Mouse (Mus musculus) layer of hippocampus, adult 9-11 months (tissue): ENCODE measurements around the gene Bfsp1.
A peak's percentile ranks its signal among the peaks of the same experiment; 100 is the strongest.

Experiments
- DNase-seq: peaks from one replicate; pipeline ENCODE4 v3.0.0; 2022

Bfsp1 gene

DNA sequence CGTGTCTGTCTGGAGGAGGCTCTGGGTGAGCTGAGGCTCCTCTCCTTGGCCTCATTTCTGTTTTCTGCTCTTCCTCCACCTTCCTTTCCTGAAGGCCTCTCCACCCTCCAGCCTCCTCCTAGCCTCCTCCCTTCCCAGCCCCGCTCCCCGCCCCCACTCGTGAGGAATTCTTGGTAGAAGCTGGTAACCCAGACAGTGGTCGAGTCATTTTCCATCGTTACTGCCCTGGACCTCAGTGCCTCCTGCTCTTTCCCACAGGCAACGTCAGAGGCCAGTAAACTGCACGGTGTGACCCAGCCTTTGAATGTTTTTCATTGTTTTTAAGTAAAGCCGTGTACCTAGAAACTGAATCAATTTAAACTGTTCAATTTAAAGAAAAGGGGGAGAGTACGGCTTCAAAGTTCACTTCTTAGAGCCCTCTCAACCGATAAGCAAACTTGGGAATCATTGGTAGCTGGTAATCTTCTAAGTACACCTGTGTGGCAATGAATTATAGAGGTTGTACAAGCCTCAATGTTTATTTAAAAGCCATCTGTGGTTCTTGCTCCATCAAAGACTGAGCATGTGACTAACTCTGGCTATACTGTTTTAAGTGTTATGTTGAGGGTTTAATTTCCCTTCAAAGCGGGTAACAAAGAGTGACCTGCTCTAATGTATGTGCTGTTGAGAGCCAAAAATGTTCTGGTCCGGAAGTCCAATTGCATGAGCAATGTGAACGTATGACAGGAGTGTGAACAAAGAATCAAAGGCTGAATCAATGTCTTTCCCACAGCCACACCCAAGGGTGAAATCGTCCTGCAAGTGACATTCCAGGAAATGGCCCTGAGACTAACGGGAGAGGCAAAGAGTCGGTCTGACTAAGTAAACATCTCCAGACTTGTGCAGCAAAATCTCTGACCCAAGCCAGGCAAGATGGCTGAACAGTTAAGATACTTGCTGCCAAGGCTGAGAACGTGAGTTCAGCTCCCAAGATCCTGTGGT is 10.4 kb downstream of the Bfsp1 start:
- no peak for DNase-seq

DNA sequence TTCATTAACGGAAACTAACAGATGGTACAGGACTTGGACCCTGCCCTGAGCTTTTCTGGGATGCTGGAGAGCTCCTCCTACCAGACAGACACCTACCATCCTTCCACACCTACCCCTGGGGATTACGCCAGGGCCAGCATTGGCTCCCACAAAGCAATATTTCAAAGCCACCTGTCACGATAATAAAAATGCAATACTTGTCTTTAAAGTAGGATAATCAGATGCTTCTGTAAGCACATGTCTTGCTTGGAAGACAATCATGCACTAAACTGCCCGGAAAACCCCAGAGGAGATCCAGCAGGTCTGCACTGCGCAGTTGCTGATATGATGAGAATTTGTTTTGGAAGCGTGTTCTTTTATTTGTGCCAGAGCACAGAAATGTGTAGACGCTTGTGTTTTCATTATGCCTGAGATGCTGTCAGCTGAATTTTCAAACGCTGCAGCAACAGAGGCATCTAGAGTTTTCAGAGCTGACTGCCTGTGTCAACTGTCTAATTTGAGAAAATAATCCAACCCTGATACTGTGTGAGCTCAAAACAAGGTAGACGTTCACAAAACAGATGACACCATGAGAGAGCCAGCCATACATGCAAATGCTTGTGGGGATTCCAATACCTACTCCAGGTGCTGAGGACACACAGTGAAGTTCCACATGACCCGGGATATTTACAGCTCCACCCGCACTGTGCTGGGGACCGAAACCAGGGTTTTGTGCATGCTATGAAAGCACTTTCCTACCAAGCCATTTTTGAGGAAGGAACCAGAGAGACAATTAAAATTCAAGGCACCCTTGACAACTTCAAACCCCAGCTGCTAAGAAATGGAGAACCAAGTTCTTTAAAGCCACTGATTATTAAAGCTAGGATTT is 11.4 kb downstream of the Bfsp1 start:
- peak; percentile 47 for DNase-seq

DNA sequence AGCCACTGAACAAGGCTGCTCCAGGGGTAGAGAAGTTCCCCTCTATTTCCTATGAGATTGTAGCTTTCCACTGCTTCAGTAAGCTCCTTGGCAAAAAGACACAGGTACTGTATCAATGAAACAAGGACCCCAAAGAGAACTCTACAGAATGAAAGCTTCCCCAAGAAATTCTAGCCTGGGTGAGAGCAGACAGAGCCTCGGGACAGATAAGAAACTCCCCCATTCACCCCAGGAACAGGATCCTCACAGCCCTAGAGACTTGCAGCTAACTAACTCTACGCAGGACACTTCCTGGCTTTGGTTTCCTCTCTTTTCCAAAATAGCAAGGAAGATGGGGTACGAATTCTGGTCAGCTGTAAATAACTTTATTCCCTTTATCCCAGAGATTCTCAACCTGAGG is 15.7 kb downstream of the Bfsp1 start:
- DNase-seq, result no peak

DNA sequence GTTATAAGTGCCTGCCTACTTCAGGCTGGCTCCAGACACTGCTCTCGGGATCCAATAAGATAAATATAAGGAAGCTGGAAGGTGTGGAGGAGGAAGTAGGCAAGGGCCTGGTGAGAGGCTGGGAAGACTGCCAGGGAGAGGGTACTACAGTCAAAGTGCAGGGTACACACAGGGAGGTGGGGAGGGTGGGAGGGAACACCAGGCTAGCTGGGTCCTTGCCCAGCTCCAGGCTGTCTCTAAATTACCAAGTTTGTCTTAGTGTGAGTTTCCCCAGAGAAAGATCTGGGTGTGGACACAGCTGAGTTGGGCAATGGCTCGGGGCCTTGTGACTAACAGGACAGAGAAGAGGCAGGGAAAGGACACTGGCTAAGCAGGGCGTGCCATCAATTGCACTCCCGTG is 16.2 kb downstream of the Bfsp1 start:
- DNase-seq, result no peak

DNA sequence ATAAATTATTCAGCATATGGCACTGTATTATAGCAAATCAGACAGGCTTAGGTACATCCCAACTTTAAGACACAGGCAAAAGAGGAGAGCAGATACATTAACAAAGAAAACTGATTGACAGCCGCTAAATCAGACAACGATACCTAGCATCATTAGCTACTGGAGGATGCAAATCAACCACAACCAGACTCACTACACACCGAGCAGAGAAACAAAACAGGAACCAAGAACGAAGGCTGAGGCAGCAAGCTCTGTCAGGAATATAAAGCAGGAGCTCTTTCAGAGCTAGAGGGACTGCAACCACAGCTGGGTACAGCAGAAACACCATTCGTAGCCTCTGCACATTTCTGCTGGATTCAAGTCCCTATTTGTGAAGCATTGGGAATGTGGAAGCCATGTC is 18.2 kb downstream of the Bfsp1 start:
- no peak for DNase-seq

DNA sequence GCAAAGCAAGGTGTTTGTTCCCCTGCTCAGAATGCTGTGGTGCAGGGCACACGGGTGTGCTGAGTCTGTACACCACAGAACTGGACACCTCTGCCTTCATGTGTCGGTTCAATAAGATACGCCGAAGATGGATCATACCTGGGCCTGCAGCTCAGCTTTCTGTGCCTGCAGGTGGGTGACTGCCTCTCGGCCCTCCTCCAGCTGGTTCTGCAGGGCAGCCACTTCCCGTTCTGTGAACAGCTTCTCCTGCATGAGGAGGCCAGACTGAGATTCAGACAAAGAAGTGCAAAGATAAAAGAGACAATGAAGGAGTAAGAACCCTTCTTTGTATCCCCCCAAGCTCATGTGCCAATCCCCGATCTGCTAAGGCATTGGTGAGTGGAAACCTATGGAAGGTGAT is 21.4 kb downstream of the Bfsp1 start:
- no peak for DNase-seq

DNA sequence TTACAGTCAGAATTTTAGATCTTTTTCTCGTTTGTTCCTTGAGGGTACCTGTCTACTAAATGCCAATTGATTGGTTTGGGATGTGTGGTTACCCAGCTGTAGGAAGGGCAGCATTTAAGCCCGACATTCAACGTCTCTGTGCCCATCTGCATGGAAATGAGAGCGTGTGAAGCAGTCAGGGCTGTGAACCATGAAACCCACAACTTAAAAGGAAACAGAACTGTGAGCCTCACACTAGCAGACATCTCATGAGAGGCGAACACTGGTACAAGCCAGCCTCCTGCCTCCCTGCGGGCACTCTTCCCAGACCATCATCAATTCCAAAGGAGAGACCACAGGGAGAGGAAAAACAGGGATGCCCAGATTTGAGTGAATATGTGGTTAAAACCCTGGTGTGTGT is 22.1 kb downstream of the Bfsp1 start:
- DNase-seq, result no peak

DNA sequence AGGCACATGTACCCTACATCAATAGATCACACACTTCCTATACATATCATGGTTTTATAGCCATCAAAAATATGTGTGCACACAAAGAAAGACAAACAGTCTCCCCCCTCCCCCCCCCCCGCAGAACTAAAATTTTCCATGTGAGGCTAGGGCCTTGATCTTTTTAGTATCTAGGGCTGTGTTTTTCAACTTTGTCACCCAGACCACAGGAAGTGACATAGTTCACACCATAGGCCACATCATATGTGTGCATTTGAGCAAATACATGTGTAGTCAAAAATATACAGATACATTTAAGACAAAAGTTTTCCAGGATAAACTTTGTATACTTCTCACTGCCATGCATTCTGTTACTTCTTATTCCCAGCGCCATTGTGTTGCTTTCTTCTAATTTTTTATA is 23.5 kb downstream of the Bfsp1 start:
- DNase-seq, result no peak

DNA sequence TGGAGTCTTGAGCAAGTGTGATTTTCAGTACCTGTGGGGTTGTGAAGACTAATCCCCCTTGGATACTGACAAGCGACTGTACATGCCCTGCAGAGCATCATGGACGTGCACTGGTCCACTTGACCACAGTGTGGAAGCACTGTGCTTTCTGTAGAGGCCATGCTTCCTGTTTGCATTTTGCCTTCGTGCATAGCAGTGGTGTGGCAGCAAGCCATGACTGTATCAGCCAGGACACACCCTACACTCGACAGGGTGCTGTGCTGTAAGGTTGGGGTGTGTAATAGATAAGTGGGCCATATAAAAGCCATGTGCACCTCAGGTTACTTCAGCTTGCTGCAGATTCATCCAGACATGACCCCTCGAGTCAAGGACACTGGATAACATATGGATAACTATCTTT is 24.3 kb downstream of the Bfsp1 start:
- no peak for DNase-seq

DNA sequence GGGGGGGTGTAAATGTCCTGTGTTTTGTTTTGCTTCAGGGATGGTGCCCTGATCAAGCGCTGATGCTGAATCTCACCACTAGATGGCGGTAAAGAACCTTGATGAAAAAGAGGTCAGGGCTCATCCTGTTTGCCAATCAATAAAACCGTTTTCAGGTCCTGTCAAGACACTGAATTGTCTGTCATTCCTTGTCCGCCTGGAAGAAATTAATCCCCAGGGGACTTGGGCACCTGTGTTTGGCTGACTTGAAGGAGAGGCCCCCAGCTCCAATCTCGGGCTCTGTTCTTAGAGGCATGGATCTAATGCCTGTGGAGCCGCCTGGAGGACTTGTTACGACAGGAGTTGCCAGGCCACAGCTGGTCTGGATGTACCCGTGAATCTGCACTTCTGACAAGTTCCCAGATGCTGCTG is 25.7 kb downstream of the Bfsp1 start:
- peak; percentile 75 for DNase-seq

DNA sequence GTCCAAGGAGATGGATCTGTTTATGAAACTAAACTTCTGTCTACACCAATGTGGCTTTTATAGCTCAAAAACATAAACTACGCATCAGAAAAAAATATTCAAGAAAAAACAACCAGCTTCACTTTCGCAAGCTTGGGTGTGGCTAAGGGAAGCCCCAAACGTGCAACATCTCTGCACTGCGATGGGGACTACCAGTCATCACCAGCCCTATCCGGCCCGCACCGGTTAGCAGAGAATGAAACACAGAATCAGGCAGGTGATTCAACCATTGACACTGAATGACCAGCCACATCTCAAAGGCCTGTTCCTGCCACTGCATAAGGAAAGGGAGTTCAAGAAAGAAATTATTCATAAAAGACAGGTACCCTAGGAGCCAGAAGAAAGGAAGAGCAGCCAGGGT is 27.2 kb downstream of the Bfsp1 start:
- no peak for DNase-seq

DNA sequence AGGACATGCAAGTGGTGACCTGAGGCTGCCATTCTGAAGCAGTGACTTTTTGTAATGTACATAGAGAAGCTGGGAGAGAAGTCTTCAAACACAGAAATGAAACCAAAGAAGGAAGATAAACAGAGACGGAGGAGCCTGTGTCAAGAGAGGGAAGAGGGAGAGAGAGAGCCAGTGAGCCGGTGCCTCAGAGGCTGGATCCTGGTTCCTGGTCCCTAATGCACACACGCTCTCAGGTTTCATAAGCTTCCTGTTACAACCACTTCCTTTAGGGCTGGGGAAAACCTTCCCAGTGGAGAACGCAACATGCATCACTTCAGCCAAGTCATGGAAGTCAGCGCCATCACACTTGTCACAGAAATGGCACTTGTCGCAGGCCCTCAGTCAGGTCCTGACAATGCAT is 28.9 kb downstream of the Bfsp1 start:
- no peak for DNase-seq

DNA sequence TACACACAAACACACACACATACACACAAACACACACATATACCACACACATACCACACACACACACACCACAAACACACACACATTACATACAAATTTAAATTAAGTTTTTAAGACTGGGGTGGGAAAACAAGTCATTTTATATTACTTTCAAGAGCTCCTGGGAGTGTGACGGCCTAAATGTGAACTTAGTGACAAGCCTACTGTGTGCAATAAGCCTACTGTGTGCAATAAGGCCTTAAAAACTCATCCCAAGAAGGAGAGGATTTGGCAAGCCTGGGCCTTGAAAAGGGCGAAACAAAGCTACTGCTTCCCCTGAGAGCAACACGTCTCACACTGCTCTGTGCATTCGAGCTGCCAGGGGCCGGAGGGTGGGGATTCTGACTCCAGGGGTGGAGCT is 30.3 kb downstream of the Bfsp1 start:
- no peak for DNase-seq

DNA sequence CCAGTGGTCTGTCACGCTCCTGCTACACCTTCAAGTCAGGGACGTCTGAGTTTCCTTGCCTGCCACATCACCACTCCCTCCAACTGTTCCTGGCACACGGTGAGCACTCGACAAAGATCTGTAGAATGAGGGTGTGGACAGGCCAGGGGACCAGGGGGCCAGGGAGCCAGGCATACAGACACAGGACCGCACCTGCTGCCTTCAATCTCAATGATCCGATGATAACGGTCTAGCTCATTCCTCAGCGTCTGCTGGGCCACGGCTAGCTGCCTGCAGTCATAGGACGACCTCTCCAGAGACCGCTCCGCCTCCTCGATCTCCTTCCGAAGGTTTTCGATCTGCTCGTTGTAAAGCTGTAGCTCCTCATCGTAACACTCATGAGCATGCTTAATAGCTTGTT is 31.3 kb downstream of the Bfsp1 start:
- DNase-seq, result no peak

DNA sequence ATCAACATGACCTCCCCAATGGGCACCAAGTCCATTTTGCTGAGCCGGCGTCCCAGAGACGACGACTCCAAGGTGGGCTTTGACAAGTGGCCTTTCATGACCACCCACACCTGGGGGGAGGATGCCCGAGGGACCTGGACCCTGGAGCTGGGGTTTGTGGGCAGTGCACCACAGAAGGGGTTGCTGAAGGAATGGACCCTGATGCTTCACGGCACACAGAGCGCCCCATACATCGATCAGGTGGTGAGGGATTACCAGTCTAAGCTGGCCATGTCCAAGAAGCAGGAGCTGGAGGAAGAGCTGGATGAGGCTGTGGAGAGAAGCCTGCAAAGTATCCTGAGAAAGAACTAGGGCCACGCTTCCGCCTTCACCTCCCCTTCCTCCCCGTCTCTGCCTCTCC is 49.5 kb downstream of the Bfsp1 start:
- no peak for DNase-seq

DNA sequence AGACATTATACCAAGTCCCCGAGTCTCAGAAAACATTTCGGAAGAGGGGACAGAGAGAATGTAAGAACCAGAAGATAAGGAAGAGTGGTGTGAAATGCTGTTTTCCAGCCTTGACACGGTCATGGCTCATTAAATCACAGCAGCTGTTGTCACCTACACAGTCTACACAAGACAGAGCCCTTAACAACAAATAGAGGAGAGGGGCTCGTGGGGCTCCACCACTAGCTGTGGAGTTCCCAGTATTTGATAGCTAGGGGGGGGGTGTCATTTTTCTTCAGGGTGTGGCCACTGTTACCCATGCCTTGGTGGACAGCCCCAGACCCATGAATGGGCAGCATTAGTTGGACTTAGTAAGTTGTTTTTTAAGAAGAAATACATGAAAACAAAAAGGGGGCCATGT is 50.7 kb downstream of the Bfsp1 start:
- DNase-seq, result no peak

DNA sequence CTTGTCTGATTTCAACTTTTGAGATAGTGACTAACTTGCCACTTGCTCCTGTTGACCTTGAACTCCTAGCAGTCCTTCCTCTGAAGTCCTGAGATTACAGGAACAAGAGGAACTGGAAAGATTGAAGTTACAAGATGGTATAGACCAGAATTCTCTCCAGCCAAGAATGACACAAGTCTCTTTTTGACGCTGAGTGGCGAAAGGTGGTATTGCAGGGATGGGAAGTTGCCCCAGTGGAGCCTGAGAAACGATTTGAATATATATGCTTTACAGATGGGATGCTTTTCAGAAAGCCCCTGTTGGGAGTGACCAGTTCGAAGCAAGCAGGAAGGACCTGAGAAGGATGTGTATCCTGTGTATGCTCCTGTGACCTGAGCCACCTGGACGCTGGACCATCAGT is 54.2 kb downstream of the Bfsp1 start:
- DNase-seq, result no peak

DNA sequence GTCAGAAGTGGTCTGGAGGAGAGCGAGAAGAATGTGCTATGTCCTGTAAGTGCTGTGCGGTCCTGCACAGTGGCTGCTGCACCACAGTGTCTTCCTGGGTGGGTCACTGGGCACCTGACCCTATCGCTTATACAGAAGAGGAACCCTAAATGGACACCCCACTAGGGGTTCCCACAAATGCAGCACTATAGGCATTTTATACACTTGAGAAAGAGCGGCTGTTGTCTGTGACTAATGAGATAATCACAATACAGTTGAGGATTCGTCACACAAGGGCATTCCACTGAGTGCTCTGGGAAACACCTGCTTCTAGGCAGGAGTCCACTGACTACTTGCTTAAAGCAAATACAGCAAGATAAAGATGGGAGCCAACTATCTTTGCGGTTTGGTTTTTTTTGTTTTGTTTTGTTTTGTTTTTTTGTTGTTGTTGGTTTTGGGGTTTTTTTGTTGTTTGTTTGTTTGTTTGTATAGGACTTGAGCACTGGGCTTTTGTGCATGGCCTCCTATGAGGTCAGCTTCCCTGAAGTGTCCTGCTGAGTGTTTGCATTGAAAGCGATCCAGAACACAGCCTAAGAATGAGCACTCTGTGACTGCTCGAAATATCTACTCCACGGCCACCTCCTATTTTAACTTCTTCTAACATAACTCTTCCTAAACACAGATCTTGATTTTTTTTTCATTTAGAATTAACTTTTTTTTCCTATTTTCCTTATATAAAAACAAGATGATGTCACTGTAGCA is 55.9 kb downstream of the Bfsp1 start:
- no peak for DNase-seq

DNA sequence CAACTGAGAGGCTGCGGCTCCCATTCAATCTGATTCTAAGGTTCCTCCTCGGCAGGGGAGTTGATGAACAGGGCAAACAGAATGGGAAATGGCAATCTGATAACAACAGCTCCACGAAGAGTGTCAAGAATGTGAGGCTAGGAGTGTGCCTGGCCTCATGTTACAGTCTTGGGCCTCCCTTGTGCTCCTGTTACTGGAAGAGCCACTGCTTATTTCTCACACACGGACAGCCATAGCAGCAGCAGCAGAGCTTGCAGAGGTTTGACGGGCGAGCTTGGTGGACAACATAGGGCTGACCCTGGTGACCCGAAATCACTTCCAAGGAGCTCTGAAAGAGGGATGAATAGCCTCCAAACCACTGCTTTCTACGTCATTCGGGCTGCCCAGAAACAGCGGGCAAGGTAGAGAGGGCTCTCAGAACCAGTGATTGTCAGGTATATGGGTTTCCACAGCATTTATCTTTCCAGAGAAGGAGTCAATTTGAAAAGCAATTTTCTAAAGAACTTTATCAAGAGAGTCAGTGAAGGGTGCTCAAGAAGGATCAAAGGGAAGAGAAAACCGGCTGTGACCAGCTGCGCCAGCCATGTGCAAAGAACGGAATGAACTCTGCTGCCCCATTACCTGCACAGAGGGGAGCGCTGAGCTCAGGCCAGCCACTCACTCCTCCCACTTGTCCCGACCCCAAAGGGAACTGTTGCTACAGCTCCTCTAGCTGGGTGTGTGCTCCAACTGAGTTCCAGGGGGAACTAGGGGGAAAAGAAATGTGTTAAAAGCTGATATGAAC is 56.6 kb downstream of the Bfsp1 start:
- no peak for DNase-seq

DNA sequence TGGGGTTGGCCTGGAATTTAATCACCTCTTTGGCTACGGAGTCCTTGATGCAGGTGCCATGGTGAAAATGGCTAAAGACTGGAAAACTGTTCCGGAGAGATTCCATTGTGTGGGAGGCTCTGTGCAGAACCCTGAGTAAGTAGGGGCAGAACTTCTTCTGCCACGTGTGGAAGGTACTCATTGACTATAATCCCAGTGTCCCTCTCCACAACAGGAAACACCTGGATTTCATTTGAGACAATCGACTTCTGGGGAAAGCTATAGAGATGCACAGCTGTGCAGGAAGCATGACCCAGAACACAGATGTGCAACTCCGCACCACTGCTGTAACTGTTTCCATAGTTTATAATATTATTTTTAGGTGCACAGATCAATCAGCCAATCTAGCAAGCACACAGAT is 61.9 kb downstream of the Bfsp1 start:
- no peak for DNase-seq

DNA sequence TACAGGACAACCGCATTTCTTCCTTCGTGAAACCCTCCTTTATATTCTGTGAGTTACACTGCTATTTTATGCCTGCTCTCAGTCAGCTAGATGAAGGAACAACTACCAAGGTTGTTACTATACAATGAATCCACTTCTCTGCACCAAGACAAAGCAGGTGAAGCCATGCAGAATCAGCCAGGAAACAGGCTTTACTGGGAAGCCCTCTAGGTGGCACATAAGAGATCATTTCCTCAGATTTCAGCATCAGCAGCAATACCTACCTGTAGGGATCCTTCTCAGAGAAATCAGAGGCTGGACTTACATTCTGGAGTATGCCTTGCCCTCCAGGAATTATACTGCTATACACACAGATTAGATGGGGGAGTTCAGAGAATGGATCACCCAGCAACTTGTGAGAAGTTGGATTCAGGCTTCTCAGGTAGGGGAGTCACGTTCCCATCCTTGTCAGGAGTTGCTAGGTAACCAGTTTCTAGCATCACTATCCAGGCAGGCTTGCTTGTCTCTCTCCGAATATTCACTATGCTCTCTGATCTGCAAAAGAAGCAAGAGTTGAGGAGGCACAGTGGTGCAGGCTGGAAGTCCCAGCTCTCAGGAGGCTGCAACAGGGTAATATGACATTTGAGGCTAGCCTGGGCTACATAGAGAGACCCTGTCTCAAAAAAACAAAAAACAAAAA is 66.5 kb downstream of the Bfsp1 start:
- DNase-seq, result no peak

DNA sequence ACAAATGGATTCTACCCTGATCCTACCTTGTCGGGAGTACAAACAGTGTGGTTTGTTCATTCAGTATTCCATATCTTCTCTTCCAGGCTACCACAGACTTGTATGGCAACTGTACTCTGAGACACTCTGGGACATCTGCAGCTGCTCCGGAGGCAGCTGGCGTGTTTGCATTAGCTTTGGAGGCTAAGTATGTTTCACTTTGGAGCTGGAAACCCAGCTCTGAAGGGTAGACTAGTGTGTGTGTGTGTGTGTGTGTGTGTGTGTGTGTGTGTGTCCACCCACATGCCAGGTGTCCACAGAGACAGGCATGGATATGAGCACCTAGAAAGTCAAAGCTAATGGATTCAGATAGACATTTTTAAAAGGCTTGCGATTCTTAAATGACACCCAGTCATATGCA is 67.1 kb downstream of the Bfsp1 start:
- DNase-seq, result peak; percentile 53
